Mouse (Mus musculus): ENCODE data around the gene Plac9b.
"Not testable (repeated sequence)": the region's sequence is repeated elsewhere in the genome, so short reads cannot be mapped to it uniquely, and the experiment has no call there.

DNA sequence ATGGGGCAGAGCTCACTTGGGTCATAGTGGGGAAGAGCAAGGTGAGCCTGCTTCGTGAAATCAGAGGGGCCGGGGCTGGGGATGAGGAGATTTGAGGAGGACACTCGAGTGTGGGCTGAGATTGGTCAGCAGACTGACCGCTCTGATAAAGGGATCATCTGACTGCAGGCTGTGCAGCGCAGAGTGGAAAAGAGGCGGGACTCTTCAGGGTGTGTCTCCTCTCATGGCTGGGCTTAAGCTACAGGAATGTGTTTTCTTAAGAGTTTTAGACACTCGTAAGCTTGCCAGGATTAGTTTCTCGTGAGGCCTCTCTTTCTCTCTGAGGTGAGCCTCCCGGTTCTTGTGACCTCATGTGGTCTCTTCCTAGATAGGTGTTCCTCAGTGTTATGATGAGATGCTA, 21.1 kb downstream of the Plac9b start:
- not testable (repeated sequence) for TF ChIP-seq CTCF (IDR thresholded peaks at IDR 0.05; ENCODE audit: low read depth, low read length); POLR2AphosphoS5 (IDR thresholded peaks at IDR 0.05; ENCODE audit: insufficient replicate concordance, low read depth, low read length)

Measured in G1E (cell line).